Mouse (Mus musculus) heart, embryonic 13.5 days (tissue): ENCODE data around the gene Enpp7. TPM values are rescaled to one million over a fixed set of nuclear protein-coding genes. Genes with fewer than 3 reads are reported as not detected.

Experiments
- ATAC-seq: fragments of 200-750 bp; cut with Nextera tagmentation; 2 replicates; pipeline ENCODE4 v1.8.0; 2017; ENCODE audit warnings: moderate TSS enrichment; ENCODE audit not compliant: insufficient number of reproducible peaks, low FRiP score, low TSS enrichment; ENCODE audit errors: extremely low read depth
- H3K27ac ChIP-seq: fragments of 300-500 bp; sonication (generic); replicated peaks from 2 replicates; pipeline ENCODE4 v1.5.1; 2015; ENCODE audit warnings: moderate library complexity, mild to moderate bottlenecking, inconsistent platforms
- H3K27me3 ChIP-seq: fragments of 300-500 bp; sonication (generic); replicated peaks from 2 replicates; pipeline ENCODE4 v1.6.1; 2015; ENCODE audit warnings: mild to moderate bottlenecking, inconsistent platforms
- H3K36me3 ChIP-seq: fragments of 300-500 bp; sonication (generic); 2 replicates; pipeline ENCODE4 v1.6.1; 2015; ENCODE audit warnings: mild to moderate bottlenecking, inconsistent platforms
- H3K4me1 ChIP-seq: fragments of 300-500 bp; sonication (generic); 2 replicates; pipeline ENCODE4 v1.6.1; 2015; ENCODE audit warnings: inconsistent platforms
- H3K4me2 ChIP-seq: fragments of 300-500 bp; sonication (generic); 2 replicates; pipeline ENCODE4 v1.6.1; 2015; ENCODE audit warnings: inconsistent platforms, mild to moderate bottlenecking, moderate library complexity
- H3K4me3 ChIP-seq: fragments of 300-500 bp; sonication (generic); 2 replicates; pipeline ENCODE4 v1.5.1; 2015; ENCODE audit warnings: moderate library complexity, mild to moderate bottlenecking, inconsistent platforms
- H3K9ac ChIP-seq: fragments of 300-500 bp; sonication (generic); 2 replicates; pipeline ENCODE4 v1.6.1; 2015; ENCODE audit warnings: inconsistent platforms, mild to moderate bottlenecking, moderate library complexity
- H3K9me3 ChIP-seq: fragments of 300-500 bp; sonication (generic); 2 replicates; pipeline ENCODE4 v1.6.1; 2016; ENCODE audit warnings: inconsistent platforms
- WGBS: fragments of 180-500 bp; shearing (Covaris S2); methylation state at CpG from one replicate; pipeline ENCODE4 v1.1.7; 2015; ENCODE audit warnings: mixed read lengths; 5-methylcytosine and 5-hydroxymethylcytosine counted together
- polyA plus RNA-seq: library from polyadenylated mRNA; unstranded; fragments of >200 nt; fragmentation: Nextera tagmentation; extraction: Ambion mirVana; gene quantifications from 2 replicates; pipeline ENCODE4 v1.2.1, GENCODE M21; 2015

Enpp7 gene
- polyA plus RNA-seq, 1 experiment from 2014 or later = not detected

DNA sequence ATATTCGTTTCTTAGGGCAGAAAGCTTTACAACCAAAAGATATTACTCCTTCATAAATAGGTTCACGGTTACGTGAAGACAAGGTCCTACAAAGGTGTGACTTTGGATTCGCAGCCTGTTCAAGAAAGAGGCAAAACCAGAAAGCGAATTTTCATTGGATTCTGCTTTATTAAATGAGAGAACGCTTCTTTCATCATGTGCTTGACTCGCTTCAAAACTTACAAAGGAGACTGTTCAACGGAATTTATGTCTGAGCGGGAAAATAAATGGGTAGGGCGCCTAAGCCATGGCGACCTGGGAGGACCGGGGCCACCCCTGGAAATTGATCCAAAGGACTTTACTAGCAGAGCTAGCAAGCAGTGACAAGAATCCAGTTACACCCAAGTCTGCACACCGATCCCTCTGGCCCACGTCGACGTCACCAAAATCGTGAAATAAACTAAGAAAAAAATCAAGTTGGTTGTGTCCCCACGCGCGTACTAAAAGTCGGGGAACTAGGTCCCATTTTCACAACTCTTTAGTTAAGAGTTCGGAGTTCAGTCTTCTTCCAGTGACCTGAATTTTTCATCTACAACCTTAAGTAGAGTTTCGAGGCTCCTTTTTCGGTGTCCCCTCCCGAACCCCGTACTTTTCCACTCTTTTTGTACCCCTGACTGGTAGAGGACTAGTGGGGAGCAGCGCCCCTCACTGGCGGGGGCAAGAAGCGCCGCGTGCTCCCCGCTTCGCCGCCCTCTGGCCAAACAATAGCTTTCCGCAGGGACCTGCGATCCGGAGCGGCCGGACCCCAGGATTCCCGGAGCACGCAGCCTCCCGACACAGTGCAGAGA is 34.3 kb downstream of the Enpp7 start:
- ATAC-seq = no peak
- WGBS = 5% methylated on average over 42 of the region's 42 CpGs
- Histone ChIP-seq H3K4me1 (peaks cover 40% of the 10 kb centered on the region), H3K27ac (peak overlapping the region; percentile 18; the same call in 1 of the 2 replicates), H3K36me3 (peaks cover 10% of the 10 kb centered on the region), H3K4me3 (peak overlapping the region; percentile 77), H3K4me2 (peak overlapping the region; percentile 76), H3K27me3 (peaks cover 48% of the 10 kb centered on the region), H3K9me3 (no peaks in the 10 kb centered on the region), H3K9ac (peak overlapping the region; percentile 88)

DNA sequence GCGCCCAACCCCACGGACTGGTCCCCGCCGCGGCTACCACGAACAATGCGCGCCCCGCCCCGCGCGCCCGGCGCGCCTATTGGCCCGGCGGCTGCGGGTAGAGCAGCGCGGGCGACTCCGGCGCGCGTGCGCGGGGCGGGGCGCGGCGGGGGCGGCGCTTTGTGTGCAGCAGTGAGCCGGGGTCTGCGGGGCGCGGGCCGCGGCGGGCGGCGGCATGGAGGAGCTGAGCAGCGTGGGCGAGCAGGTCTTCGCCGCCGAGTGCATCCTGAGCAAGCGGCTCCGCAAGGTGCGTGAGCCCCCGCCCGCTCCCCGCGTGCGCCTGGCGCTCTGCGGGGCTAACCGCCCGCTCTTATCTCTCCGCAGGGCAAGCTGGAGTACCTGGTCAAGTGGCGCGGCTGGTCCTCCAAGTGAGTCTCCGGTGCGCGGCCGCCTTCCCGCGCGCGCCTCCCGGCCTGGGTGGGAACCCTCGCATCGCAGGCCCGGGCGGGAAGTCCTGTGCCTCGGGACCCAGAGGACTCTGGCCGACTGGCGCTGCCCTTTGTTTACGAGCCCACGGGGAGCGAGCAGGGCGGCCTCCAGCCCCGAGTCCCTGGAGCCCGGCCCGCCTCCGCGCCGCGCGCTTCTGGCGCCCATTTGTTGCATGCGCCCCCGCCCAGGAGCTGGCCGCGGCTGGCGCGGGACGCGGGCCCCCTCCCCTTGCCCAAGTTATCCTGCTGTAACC is 35.1 kb downstream of the Enpp7 start, which contains the start of gene Cbx2:
Gene Cbx2, plus strand, starts transcription at position 68 of the 721 bp plus-strand sequence.
- Histone ChIP-seq H3K27me3 (peaks cover 42% of the 10 kb centered on the region), H3K36me3 (peaks cover 17% of the 10 kb centered on the region), H3K4me2 (peak within 1 kb of the TSS; percentile 76), H3K4me3 (peak within 1 kb of the TSS; percentile 77), H3K9me3 (no peaks in the 10 kb centered on the region), H3K27ac (peak within 1 kb of the TSS; percentile 78), H3K4me1 (peaks cover 40% of the 10 kb centered on the region), H3K9ac (peak within 1 kb of the TSS; percentile 88)
- under 1% methylated on average over 75 of the region's 99 CpGs for WGBS
- ATAC-seq = peak; percentile 81

GRCm38 (mm10) chr11:119023616-119023980 is 35.6 kb downstream of the Enpp7 start:
- Histone ChIP-seq H3K4me3 (peak overlapping the region; percentile 77), H3K9me3 (no peaks in the 10 kb centered on the region), H3K36me3 (peaks cover 23% of the 10 kb centered on the region), H3K9ac (peak overlapping the region; percentile 88), H3K4me1 (peaks cover 40% of the 10 kb centered on the region), H3K27ac (peak overlapping the region; percentile 78), H3K4me2 (peak overlapping the region; percentile 76), H3K27me3 (peaks cover 38% of the 10 kb centered on the region)
- WGBS = 2% methylated on average over 15 of the region's 15 CpGs
- ATAC-seq = no peak

GRCm38 (mm10) chr11:119024260-119024659 is 36.3 kb downstream of the Enpp7 start:
- H3K4me3 ChIP-seq = peak overlapping the region; percentile 77
- 12% methylated on average over 7 of the region's 7 CpGs for WGBS
- H3K27ac ChIP-seq = peak overlapping the region; percentile 78
- H3K27me3 ChIP-seq = peaks cover 32% of the 10 kb centered on the region
- peaks cover 29% of the 10 kb centered on the region for H3K36me3 ChIP-seq
- H3K9ac ChIP-seq = peak overlapping the region; percentile 88
- H3K9me3 ChIP-seq = no peaks in the 10 kb centered on the region
- peak overlapping the region; percentile 76 for H3K4me2 ChIP-seq
- no peak for ATAC-seq
- H3K4me1 ChIP-seq = peaks cover 40% of the 10 kb centered on the region

- H3K4me2 ChIP-seq = peak overlapping the region; percentile 76
- ATAC-seq = no peak
- peak overlapping the region; percentile 65 for H3K27ac ChIP-seq
- no peaks in the 10 kb centered on the region for H3K9me3 ChIP-seq
- H3K9ac ChIP-seq = peak overlapping the region; percentile 88
- 16% methylated on average over 12 of the region's 12 CpGs for WGBS
- H3K4me3 ChIP-seq = peak overlapping the region; percentile 14; the same call in 1 of the 2 replicates
- peaks cover 48% of the 10 kb centered on the region for H3K36me3 ChIP-seq
- peaks cover 40% of the 10 kb centered on the region for H3K4me1 ChIP-seq
- peaks cover 13% of the 10 kb centered on the region for H3K27me3 ChIP-seq
These were observed 38.2 kb downstream of the Enpp7 start for GRCm38 (mm10) chr11:119026203-119026602.

GRCm38 (mm10) chr11:119033874-119034558 is 46.0 kb downstream of the Enpp7 start:
- WGBS = under 1% methylated on average over 26 of the region's 26 CpGs
- no peak for ATAC-seq
- Histone ChIP-seq H3K4me1 (peaks cover 41% of the 10 kb centered on the region), H3K4me3 (peak overlapping the region; percentile 35), H3K27me3 (peaks cover 61% of the 10 kb centered on the region), H3K4me2 (peak overlapping the region; percentile 62), H3K36me3 (peaks cover 28% of the 10 kb centered on the region), H3K9me3 (no peaks in the 10 kb centered on the region), H3K27ac (no peak overlapping the region), H3K9ac (peak overlapping the region; percentile 48; the same call in 1 of the 2 replicates)

GRCm38 (mm10) chr11:119034635-119035034 is 46.6 kb downstream of the Enpp7 start:
- Histone ChIP-seq H3K27ac (no peak overlapping the region), H3K27me3 (peaks cover 67% of the 10 kb centered on the region), H3K9me3 (no peaks in the 10 kb centered on the region), H3K4me3 (peak overlapping the region; percentile 35), H3K9ac (peak overlapping the region; percentile 48; the same call in 1 of the 2 replicates), H3K36me3 (peaks cover 27% of the 10 kb centered on the region), H3K4me1 (peaks cover 47% of the 10 kb centered on the region), H3K4me2 (peak overlapping the region; percentile 62)
- no peak for ATAC-seq
- under 1% methylated on average over 19 of the region's 19 CpGs for WGBS

- H3K27me3 ChIP-seq = peaks cover 67% of the 10 kb centered on the region
- ATAC-seq = no peak
- H3K27ac ChIP-seq = no peak overlapping the region
- H3K4me1 ChIP-seq = peaks cover 53% of the 10 kb centered on the region
- 1% methylated on average over 21 of the region's 21 CpGs for WGBS
- H3K4me3 ChIP-seq = peak overlapping the region; percentile 35
- no peaks in the 10 kb centered on the region for H3K9me3 ChIP-seq
- peak overlapping the region; percentile 62; the same call in 1 of the 2 replicates for H3K4me2 ChIP-seq
- H3K9ac ChIP-seq = no peak overlapping the region
- H3K36me3 ChIP-seq = peaks cover 21% of the 10 kb centered on the region
These were observed 47.2 kb downstream of the Enpp7 start for GRCm38 (mm10) chr11:119035094-119035685.

DNA sequence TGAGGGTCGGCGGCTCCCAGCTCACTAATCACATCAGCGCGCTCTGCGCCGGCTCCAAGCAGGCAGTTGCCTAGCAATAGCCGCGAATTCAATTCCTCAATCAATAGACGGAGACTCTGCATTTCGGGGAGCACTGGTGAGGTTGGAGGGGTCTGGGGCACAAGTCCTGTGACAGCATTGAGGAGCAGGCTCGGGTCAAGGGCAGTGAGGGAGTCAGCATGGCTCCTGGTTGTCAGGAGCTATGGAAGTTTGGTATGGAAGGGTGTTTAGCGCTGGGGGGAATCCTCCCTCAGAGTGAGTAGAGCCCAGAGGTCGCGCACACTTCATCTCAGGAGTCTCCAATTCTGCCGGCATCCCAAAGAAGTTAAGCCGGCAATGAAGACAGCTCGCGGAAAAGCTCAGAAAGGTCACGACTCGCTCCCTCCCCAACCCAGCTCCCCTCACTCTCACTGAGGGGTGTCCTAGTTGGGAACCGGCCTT is 47.7 kb downstream of the Enpp7 start:
- H3K36me3 ChIP-seq = peaks cover 16% of the 10 kb centered on the region
- H3K27me3 ChIP-seq = peaks cover 67% of the 10 kb centered on the region
- ATAC-seq = no peak
- no peaks in the 10 kb centered on the region for H3K9me3 ChIP-seq
- 0 out of 2 replicates have a peak overlapping the region, but pooled peaks have one; percentile 35 for H3K4me3 ChIP-seq
- WGBS = 2% methylated on average over 21 of the region's 21 CpGs
- no peak overlapping the region for H3K9ac ChIP-seq
- peaks cover 54% of the 10 kb centered on the region for H3K4me1 ChIP-seq
- H3K4me2 ChIP-seq = peak overlapping the region; percentile 17; the same call in 1 of the 2 replicates
- H3K27ac ChIP-seq = no peak overlapping the region

DNA sequence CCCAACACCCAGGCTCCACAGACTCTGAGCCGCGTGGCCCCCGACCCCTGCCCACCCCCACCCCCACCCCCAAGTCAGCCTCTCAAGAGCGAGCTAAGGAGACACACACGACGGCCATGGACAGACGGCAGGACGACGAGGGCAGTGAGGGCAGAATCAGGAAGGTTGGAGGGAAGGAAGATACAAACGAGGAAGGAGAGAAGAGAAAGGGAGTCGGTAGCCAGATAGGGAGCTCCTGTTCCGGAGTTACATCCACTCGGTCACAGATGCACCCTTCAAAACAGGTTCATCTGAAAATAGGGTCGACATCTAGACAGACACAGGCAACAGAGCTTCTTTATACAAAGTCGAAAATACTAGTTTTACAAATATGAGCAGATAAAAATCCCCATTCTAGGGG is 48.5 kb downstream of the Enpp7 start:
- Histone ChIP-seq H3K36me3 (peaks cover 12% of the 10 kb centered on the region), H3K4me2 (peak overlapping the region; percentile 92), H3K4me3 (peak overlapping the region; percentile 62), H3K27me3 (peaks cover 69% of the 10 kb centered on the region), H3K9ac (no peak overlapping the region), H3K9me3 (no peaks in the 10 kb centered on the region), H3K27ac (no peak overlapping the region), H3K4me1 (peaks cover 56% of the 10 kb centered on the region)
- 3% methylated on average over 15 of the region's 15 CpGs for WGBS
- no peak for ATAC-seq
